Mouse (Mus musculus) neural tube, embryonic 11.5 days (tissue): Measurements from ENCODE around the gene Zbtb46. TPM values are rescaled to one million over a fixed set of nuclear protein-coding genes. Genes with fewer than 3 reads are reported as not detected.

Experiments used
- ATAC-seq: fragments of 200-750 bp; cut with Nextera tagmentation; 2 replicates; pipeline ENCODE4 v1.8.0; 2017; ENCODE audit warnings: moderate number of reproducible peaks, mild to moderate bottlenecking, moderate TSS enrichment, moderate library complexity; ENCODE audit not compliant: insufficient read depth, low FRiP score, low TSS enrichment
- DNase-seq: peaks from one replicate; pipeline ENCODE4 v3.0.0-alpha.2; 2015; ENCODE audit warnings: low spot score
- H3K27ac ChIP-seq: fragments of 300-500 bp; sonication (generic); 2 replicates; pipeline ENCODE4 v1.5.1; 2014; ENCODE audit warnings: low read depth, mild to moderate bottlenecking, low read length
- H3K27me3 ChIP-seq: fragments of 300-500 bp; sonication (generic); 2 replicates; pipeline ENCODE4 v1.6.1; 2014; ENCODE audit warnings: mild to moderate bottlenecking, low read length, mixed read lengths; ENCODE audit not compliant: control insufficient read depth, insufficient read depth
- H3K36me3 ChIP-seq: fragments of 300-500 bp; sonication (generic); 2 replicates; pipeline ENCODE4 v1.6.1; 2014; ENCODE audit warnings: mild to moderate bottlenecking, low read length, moderate library complexity, mixed read lengths; ENCODE audit not compliant: control insufficient read depth, insufficient read depth
- H3K4me1 ChIP-seq: fragments of 300-500 bp; sonication (generic); 2 replicates; pipeline ENCODE4 v1.6.1; 2014; ENCODE audit warnings: low read length, mixed read lengths; ENCODE audit not compliant: control insufficient read depth, insufficient read depth
- H3K4me2 ChIP-seq: fragments of 300-500 bp; sonication (generic); 2 replicates; pipeline ENCODE4 v1.6.1; 2014; ENCODE audit warnings: low read depth, mild to moderate bottlenecking, moderate library complexity
- H3K4me3 ChIP-seq: fragments of 300-500 bp; sonication (generic); 2 replicates; pipeline ENCODE4 v1.5.1; 2014; ENCODE audit warnings: low read depth, low read length
- H3K9ac ChIP-seq: fragments of 300-500 bp; sonication (generic); 2 replicates; pipeline ENCODE4 v1.6.1; 2014; ENCODE audit warnings: mild to moderate bottlenecking, low read length
- H3K9me3 ChIP-seq: fragments of 300-500 bp; sonication (generic); 2 replicates; pipeline ENCODE4 v1.6.1; 2016; ENCODE audit warnings: low read length; ENCODE audit not compliant: control insufficient read depth
- WGBS: fragments of 180-500 bp; shearing (Covaris S2); extraction: QIAGEN DNeasy Blood & Tissue Kit; methylation state at CpG from one replicate; pipeline ENCODE4 v1.1.7; 2014; 5-methylcytosine and 5-hydroxymethylcytosine counted together
- polyA plus RNA-seq: library from polyadenylated mRNA; unstranded; fragments of >200 nt; fragmentation: Nextera tagmentation; extraction: Ambion mirVana; gene quantifications from 2 replicates; pipeline ENCODE4 v1.2.1, GENCODE M21; 2014

Gene Zbtb46
- polyA plus RNA-seq, 1 experiment from 2014 or later = 20.2 TPM

DNA sequence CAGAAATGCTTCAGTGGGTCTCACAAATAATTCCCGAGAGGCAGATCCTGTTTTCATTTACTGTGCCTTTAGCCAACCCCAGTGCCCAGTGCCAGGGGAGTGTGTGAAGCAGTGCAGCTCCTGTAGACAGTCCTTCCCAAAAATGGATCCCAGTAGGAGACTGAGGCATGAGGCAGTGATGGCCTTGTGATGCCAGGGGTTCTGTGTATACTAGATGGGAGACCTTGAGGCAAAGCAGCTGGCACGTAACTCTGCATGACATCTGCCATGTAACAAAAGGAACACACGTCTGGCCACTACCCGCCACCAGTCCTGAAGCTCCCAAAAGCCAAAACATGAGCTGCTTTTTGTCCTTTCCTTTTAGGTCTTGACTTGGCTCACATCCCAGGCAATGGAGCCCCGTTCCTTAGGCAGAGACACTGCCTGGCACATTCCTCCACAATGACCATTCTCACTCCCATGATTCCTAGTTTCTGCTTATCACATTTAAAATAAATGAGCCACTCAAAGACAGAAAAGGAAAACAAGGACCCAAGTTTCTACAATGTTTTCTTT, 61.9 kb downstream of the Zbtb46 start:
- ATAC-seq (no peak), DNase-seq (no peak)
- Histone ChIP-seq H3K9ac (no peak overlapping the region), H3K4me2 (no peak overlapping the region), H3K27me3 (no peaks in the 10 kb centered on the region), H3K4me3 (no peak overlapping the region), H3K9me3 (no peaks in the 10 kb centered on the region), H3K4me1 (no peaks in the 10 kb centered on the region), H3K36me3 (no peaks in the 10 kb centered on the region), H3K27ac (no peak overlapping the region)
- WGBS = 90% methylated on average over 5 of the region's 5 CpGs

DNA sequence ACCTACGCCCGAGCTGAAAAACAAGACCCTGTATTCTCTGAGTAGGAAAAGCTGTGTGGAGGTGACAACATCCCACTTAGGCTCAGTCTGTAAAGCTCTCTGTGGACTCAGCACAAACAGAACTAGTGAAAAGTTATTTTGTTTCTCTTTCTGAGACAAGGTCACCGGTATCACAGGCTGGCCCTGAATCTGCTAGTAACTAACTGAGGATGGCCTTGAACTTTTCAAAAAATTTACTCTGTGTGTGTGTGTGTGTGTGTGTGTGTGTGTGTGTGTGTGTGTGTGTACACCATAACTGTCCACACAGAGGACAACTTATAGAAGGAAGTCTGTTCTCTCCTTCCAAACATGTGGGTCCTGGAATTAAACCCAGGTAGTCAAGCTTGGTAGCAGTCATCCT, 65.1 kb downstream of the Zbtb46 start:
- no peaks in the 10 kb centered on the region for H3K9me3 ChIP-seq
- DNase-seq (no peak), ATAC-seq (no peak)
- no peak overlapping the region for H3K4me3 ChIP-seq
- no peaks in the 10 kb centered on the region for H3K4me1 ChIP-seq
- WGBS = 98% methylated on average over 3 of the region's 3 CpGs
- no peak overlapping the region for H3K4me2 ChIP-seq
- H3K9ac ChIP-seq = no peak overlapping the region
- H3K27ac ChIP-seq = no peak overlapping the region
- H3K36me3 ChIP-seq = no peaks in the 10 kb centered on the region; the same call in 1 of the 2 replicates
- no peaks in the 10 kb centered on the region for H3K27me3 ChIP-seq

GRCm38 (mm10) chr2:181392600-181393213, 66.5 kb downstream of the Zbtb46 start:
- no peak overlapping the region for H3K4me3 ChIP-seq
- H3K27ac ChIP-seq = no peak overlapping the region
- H3K27me3 ChIP-seq = no peaks in the 10 kb centered on the region
- no peaks in the 10 kb centered on the region for H3K4me1 ChIP-seq
- no peak overlapping the region for H3K9ac ChIP-seq
- H3K4me2 ChIP-seq = no peak overlapping the region
- peak; percentile 83 for DNase-seq
- 34% methylated on average over 4 of the region's 4 CpGs for WGBS
- no peaks in the 10 kb centered on the region for H3K9me3 ChIP-seq
- peak; percentile 68; the same call in 1 of the 2 replicates for ATAC-seq
- H3K36me3 ChIP-seq = no peaks in the 10 kb centered on the region; the same call in 1 of the 2 replicates

DNA sequence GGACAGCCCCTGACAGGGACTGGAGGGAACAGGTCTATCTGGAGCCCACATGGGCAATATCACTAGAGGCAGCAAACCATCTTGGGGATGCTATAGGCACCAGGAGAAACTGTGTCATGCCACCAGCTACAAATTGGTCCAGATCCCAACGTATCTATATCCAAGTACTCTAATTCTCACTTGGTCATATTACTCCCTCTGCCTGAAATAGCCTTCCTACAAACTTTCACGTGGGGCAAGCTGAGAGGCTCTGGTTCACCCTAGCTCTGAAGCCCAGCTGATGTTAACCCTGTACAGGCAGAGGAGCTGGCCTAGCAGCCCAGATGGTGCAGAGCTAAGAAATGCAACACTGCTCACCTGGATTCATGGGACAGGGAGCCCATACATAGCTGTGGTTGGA, 67.7 kb downstream of the Zbtb46 start:
- no peak overlapping the region for H3K4me2 ChIP-seq
- 72% methylated on average over 2 of the region's 2 CpGs for WGBS
- H3K27me3 ChIP-seq = no peaks in the 10 kb centered on the region
- no peak overlapping the region for H3K4me3 ChIP-seq
- H3K4me1 ChIP-seq = no peaks in the 10 kb centered on the region
- DNase-seq (no peak), ATAC-seq (no peak)
- no peak overlapping the region for H3K27ac ChIP-seq
- no peaks in the 10 kb centered on the region for H3K9me3 ChIP-seq
- H3K36me3 ChIP-seq = no peaks in the 10 kb centered on the region; the same call in 1 of the 2 replicates
- no peak overlapping the region for H3K9ac ChIP-seq

DNA sequence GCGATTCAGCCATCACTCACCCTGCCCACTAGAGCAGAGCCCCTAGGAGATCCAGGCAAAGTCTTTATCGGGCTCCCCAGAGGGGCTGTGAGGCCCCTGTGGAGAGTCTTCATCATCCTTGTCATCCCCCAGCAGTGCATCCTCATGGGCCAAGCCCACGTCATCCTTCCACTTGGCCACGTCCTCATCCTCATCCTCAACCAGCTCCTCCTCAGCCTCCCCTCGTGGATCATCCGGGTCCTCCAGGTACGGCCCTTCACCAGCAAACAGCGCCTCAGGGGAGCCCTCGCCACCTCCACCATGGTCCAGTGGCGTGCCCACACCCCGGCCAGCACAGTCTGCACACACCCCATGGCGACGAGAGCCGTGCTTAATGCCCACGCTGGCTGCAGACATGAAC, 68.2 kb downstream of the Zbtb46 start:
- H3K27ac ChIP-seq = no peak overlapping the region
- DNase-seq = no peak

DNA sequence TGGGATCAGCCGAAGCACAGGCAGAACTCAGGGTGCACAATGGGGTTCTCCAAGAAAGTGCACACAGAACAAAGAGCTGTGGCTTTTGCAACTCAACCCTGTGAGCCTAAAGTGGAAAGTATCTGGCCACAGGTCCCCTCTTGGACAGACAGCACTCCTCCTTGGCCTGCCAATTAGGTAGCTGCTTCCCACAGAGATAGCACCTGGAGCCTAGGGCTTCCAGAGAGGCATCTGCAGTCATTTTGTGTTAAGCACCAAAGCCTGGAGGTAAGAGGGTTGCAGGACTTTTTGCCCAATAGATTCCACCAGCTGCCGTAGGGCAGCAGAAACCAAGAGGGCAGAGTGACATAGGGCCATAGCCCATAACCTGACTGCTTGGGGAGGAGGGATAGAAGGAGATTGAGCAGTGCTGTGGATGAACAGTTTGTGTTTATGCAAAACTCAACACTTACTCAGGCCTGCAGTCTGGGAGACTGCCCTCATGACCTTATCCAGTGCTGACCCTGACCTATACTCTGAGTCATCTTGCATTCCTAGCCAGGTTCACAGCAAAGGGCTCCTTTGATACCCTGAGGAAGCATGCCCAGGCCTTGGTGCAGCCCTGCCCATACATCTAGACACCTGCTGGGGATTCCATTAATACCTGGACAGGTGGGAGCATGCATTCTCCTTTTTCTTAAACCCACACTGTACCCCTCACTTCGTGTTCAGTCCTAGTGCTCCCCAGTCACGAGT, 68.9 kb downstream of the Zbtb46 start:
- ATAC-seq (no peak), DNase-seq (no peak)
- H3K27me3 ChIP-seq = no peaks in the 10 kb centered on the region
- H3K36me3 ChIP-seq = no peaks in the 10 kb centered on the region; the same call in 1 of the 2 replicates
- 70% methylated on average over 4 of the region's 4 CpGs for whole genome bisulfite sequencing
- no peak overlapping the region for H3K27ac ChIP-seq
- no peaks in the 10 kb centered on the region for H3K9me3 ChIP-seq
- H3K4me3 ChIP-seq = no peak overlapping the region
- H3K4me2 ChIP-seq = no peak overlapping the region
- H3K4me1 ChIP-seq = no peaks in the 10 kb centered on the region
- no peak overlapping the region for H3K9ac ChIP-seq

More for the DNA sequence above, 68.2 kb downstream of the Zbtb46 start:
- Histone ChIP-seq H3K4me1 (no peaks in the 10 kb centered on the region), H3K36me3 (no peaks in the 10 kb centered on the region; the same call in 1 of the 2 replicates), H3K4me2 (no peak overlapping the region), H3K9ac (no peak overlapping the region), H3K4me3 (no peak overlapping the region), H3K9me3 (no peaks in the 10 kb centered on the region), H3K27me3 (no peaks in the 10 kb centered on the region)
- no peak for ATAC-seq
- 91% methylated on average over 15 of the region's 15 CpGs for WGBS

DNA sequence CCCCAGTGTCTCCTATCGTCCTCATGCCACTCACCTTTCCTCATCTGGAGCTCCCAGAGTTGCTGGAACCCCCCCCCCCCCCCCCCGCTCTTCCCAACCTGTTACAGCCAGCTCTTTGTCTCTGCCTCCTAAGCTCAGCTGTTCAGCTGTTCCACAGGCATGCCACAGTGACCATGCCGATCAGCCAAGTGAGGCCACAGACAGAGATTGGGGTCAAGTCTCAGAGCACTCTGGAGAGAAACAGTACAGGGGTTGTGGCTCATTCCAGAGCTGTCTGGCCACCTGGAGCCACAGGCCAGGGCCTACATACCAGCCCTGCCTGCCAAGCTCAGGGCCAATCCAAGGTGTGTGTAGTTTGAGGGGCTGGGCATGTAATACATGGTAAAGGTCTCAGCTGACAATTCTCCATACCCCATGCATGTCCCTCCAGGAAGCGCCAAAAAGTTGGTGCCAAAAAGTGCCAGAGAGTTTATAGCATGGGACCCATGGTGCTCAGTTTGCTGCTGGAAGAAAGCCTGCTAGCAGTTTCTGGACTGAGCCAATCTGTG, 72.5 kb downstream of the Zbtb46 start:
- Histone ChIP-seq H3K4me3 (no peak overlapping the region), H3K27ac (no peak overlapping the region), H3K36me3 (peaks cover 2% of the 10 kb centered on the region; the same call in 1 of the 2 replicates), H3K27me3 (no peaks in the 10 kb centered on the region), H3K9ac (no peak overlapping the region), H3K9me3 (no peaks in the 10 kb centered on the region), H3K4me2 (no peak overlapping the region), H3K4me1 (no peaks in the 10 kb centered on the region)
- DNase-seq (no peak), ATAC-seq (no peak)
- 83% methylated on average over 3 of the region's 4 CpGs for WGBS

DNA sequence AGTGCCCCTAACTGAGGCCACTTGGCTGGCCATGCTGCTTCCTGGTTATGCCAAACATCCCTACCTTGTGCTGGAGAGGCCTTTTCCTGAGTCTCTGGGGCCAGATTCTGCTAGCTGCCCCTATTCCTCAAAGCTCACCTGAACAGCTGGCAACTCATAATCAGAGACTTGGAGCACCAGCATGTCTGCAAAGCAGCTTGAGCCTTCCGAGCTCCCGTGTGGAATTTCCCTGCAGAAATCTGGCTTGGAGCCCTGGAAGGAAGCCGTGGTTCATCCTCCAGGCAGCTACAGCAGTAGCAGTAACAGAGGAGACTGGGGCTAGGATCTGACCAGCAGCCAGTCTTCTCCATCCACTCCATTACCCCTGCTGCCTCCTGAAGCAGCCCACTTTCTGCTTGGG, 73.3 kb downstream of the Zbtb46 start:
- peaks cover 2% of the 10 kb centered on the region; the same call in 1 of the 2 replicates for H3K36me3 ChIP-seq
- no peak overlapping the region for H3K4me3 ChIP-seq
- no peak overlapping the region for H3K4me2 ChIP-seq
- no peak overlapping the region for H3K27ac ChIP-seq
- no peak overlapping the region for H3K9ac ChIP-seq
- H3K27me3 ChIP-seq = no peaks in the 10 kb centered on the region
- H3K4me1 ChIP-seq = no peaks in the 10 kb centered on the region
- DNase-seq = no peak
- WGBS = 85% methylated on average over 3 of the region's 3 CpGs
- no peaks in the 10 kb centered on the region for H3K9me3 ChIP-seq
- no peak for ATAC-seq
